Mouse (Mus musculus) bone marrow macrophage, adult 2 months (primary cell): Measurements from ENCODE around the gene Prom1.

Experiments
- CTCF ChIP-seq: IDR thresholded peaks from 2 replicates; pipeline ENCODE4 v1.5.1; 2012; ENCODE audit warnings: low read depth, mild to moderate bottlenecking, low read length, moderate library complexity
- POLR2A ChIP-seq: IDR thresholded peaks from 2 replicates; pipeline ENCODE4 v1.6.1; 2012; ENCODE audit warnings: mild to moderate bottlenecking, low read depth, low read length, borderline replicate concordance

DNA sequence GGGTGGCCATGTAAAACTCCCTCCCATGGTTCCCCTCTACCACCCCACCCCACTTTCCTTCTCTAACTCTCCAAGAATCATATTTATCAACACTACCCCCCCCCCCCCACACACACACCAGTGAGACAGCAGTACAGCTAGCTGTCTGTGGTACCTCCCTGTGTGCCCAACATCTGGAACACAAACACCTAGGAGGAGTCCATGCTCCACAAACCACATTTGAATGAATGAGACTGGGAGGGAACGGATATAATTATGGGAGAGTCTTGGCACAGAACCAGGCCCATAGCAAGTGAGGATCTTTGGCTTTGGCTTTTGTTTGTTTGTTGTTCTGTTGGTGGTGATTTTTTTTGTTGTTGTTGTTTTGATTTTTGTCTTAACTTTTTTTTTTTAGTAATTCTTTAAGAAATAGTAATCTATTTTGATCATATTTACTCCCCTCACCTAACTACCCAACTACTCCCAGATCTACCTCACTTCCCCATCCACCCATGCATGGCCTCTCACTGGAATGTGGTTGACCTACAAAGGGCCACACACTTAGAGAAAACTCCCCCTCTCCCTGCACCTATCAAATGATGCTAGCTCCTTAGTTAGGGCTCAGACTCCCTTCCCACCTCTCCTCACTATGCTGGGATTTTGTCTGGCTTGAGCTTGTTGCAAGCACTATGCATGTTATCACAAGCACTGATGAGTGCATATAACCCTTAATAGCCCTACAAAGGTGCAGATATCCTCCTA lies 124.8 kb downstream of the Prom1 start:
- TF ChIP-seq POLR2A (no peak), CTCF (no peak)
